Mouse (Mus musculus): ENCODE measurements around the gene Sh3pxd2a. TPM values are rescaled to one million over a fixed set of nuclear protein-coding genes. Genes with fewer than 3 reads are reported as not detected.

Gene Sh3pxd2a
- total RNA-seq, 4 experiments from 2014 or later = 31.8 to 34.5 (median 32.9) TPM

- DNase-seq (ENCODE audit: low spot score in 2 of 2) = no peak
Measured at GRCm38 (mm10) chr19:47374916-47375573, 89.2 kb downstream of the Sh3pxd2a start.

GRCm38 (mm10) chr19:47374440-47374839 lies 89.8 kb downstream of the Sh3pxd2a start:
- peak in 1 of 2 experiments; percentile 28 for DNase-seq (ENCODE audit: low spot score in 2 of 2)

- no peak for DNase-seq (ENCODE audit: low spot score in 2 of 2)
Measured at GRCm38 (mm10) chr19:47372044-47372443, 92.2 kb downstream of the Sh3pxd2a start.

- no peak for DNase-seq (ENCODE audit: low spot score in 2 of 2)
Measured at GRCm38 (mm10) chr19:47371521-47371920, 92.7 kb downstream of the Sh3pxd2a start.

GRCm38 (mm10) chr19:47369008-47369407 lies 95.2 kb downstream of the Sh3pxd2a start:
- no peak for DNase-seq (ENCODE audit: low spot score in 2 of 2)

GRCm38 (mm10) chr19:47367271-47367879 lies 96.8 kb downstream of the Sh3pxd2a start:
- DNase-seq (ENCODE audit: low spot score in 2 of 2) = no peak

- DNase-seq (ENCODE audit: low spot score in 2 of 2) = peak; percentile 44 to 49
Measured at GRCm38 (mm10) chr19:47366576-47366975, 97.6 kb downstream of the Sh3pxd2a start.

- DNase-seq (ENCODE audit: low spot score in 2 of 2) = no peak
Measured at GRCm38 (mm10) chr19:47363086-47363668, 101.0 kb downstream of the Sh3pxd2a start.

- DNase-seq (ENCODE audit: low spot score in 2 of 2) = no peak
Measured at GRCm38 (mm10) chr19:47360921-47361320, 103.3 kb downstream of the Sh3pxd2a start.

- no peak for DNase-seq (ENCODE audit: low spot score in 2 of 2)
Measured at GRCm38 (mm10) chr19:47360017-47360416, 104.2 kb downstream of the Sh3pxd2a start.

GRCm38 (mm10) chr19:47359166-47359931 lies 104.9 kb downstream of the Sh3pxd2a start:
- DNase-seq (ENCODE audit: low spot score in 2 of 2) = no peak

GRCm38 (mm10) chr19:47357297-47357696 lies 106.9 kb downstream of the Sh3pxd2a start:
- no peak for DNase-seq (ENCODE audit: low spot score in 2 of 2)

- DNase-seq (ENCODE audit: low spot score in 2 of 2) = peak; percentile 74 to 90
Measured at GRCm38 (mm10) chr19:47356188-47356857, 107.9 kb downstream of the Sh3pxd2a start.

GRCm38 (mm10) chr19:47354456-47354855 lies 109.7 kb downstream of the Sh3pxd2a start:
- no peak for DNase-seq (ENCODE audit: low spot score in 2 of 2)

GRCm38 (mm10) chr19:47349043-47349442 lies 115.2 kb downstream of the Sh3pxd2a start:
- DNase-seq (ENCODE audit: low spot score in 2 of 2) = no peak

GRCm38 (mm10) chr19:47348395-47349016 lies 115.7 kb downstream of the Sh3pxd2a start:
- DNase-seq (ENCODE audit: low spot score in 2 of 2) = no peak

- DNase-seq (ENCODE audit: low spot score in 2 of 2) = no peak
Measured at GRCm38 (mm10) chr19:47347021-47347643, 117.1 kb downstream of the Sh3pxd2a start.

GRCm38 (mm10) chr19:47346606-47347005 lies 117.6 kb downstream of the Sh3pxd2a start:
- DNase-seq (ENCODE audit: low spot score in 2 of 2) = no peak

GRCm38 (mm10) chr19:47345851-47346568 lies 118.2 kb downstream of the Sh3pxd2a start:
- no peak for DNase-seq (ENCODE audit: low spot score in 2 of 2)

- peak; percentile 43 to 56 for DNase-seq (ENCODE audit: low spot score in 2 of 2)
Measured at GRCm38 (mm10) chr19:47343422-47343821, 120.8 kb downstream of the Sh3pxd2a start.
